Mouse (Mus musculus): Measurements from ENCODE around the gene Spdye4c. TPM values are rescaled to one million over a fixed set of nuclear protein-coding genes. Genes with fewer than 3 reads are reported as not detected.

Spdye4c gene
- polyA plus RNA-seq, 1 experiment: not detected

DNA sequence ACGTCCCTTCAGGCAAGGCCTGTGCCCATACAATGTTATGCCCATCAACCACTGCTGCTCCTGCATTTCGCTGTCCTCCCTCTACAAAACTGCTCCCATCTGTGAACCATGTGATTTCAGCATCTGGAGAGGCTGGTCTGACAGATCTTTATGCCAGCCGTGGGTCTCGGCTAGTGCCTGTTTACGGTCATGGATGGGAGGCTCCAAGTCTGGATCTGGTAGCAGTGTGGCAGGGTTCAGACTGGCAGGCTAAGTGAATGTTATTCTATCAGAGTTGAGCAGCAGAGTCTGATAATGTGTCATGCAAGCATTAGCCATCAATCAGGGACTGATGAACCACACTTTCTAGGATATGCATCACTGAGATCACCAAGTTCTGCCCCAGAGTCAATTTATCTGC lies 8.1 kb upstream of the Spdye4c start:
- Histone ChIP-seq H3K4me3 (ENCODE audit: insufficient read depth, low read length) (no peak overlapping the region), H3K27ac (ENCODE audit: insufficient read depth, low read depth, low read length) (no peak overlapping the region), H3K4me1 (ENCODE audit: control insufficient read depth, insufficient read depth, low read length) (no peaks in the 10 kb centered on the region)
- no peak for TF ChIP-seq CTCF (IDR thresholded peaks at IDR 0.05; ENCODE audit: low read depth, low read length)
- no peak for TF ChIP-seq POLR2A (IDR thresholded peaks at IDR 0.05; ENCODE audit: borderline replicate concordance, low read depth, low read length)

DNA sequence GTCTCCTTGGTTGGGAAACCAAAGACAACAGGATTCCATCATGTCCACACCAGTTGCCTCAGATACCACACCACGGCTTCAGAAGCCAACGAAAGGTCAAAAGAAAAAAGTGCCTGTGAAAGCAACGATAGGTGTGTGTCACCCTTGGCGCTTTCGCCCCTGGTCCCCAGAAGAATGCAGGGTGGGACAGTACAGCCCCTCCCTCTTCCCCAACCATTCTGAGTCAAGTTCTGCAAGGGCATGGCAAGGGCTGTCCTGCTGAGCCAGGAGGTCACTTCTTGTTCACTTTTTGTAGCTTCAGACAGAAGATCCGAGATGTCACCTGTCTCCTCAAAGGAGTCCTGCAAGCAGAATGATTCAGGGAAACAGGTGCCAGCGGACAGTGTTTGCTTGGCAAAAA lies 1.3 kb downstream of the Spdye4c start:
- Histone ChIP-seq H3K4me3 (ENCODE audit: insufficient read depth, low read length) (no peak overlapping the region), H3K4me1 (ENCODE audit: control insufficient read depth, insufficient read depth, low read length) (no peaks in the 10 kb centered on the region), H3K27ac (ENCODE audit: insufficient read depth, low read depth, low read length) (no peak overlapping the region)
- no peak for TF ChIP-seq POLR2A (IDR thresholded peaks at IDR 0.05; ENCODE audit: borderline replicate concordance, low read depth, low read length)
- no peak for TF ChIP-seq CTCF (IDR thresholded peaks at IDR 0.05; ENCODE audit: low read depth, low read length)

DNA sequence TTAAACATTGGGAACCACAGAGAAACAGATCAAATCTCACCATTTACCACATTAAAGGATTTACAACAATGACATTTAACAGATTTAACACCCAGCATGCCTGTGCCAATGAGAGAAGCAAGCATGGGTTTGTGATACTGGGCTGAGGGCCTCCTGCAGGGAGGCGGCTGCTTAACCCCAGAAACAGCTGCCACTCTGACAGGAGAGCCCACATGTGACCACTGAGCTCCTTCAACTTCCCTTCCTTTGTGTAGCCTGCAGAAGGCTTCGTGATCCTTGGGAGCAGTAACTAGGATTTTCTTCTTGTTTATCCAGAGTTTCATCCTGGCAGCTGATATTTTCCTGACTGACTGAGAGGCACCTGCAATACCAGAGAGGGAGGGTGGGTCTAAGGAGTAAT lies 10.5 kb downstream of the Spdye4c start:
- Histone ChIP-seq H3K4me1 (ENCODE audit: control insufficient read depth, insufficient read depth, low read length) (no peaks in the 10 kb centered on the region), H3K4me3 (ENCODE audit: insufficient read depth, low read length) (no peak overlapping the region), H3K27ac (ENCODE audit: insufficient read depth, low read depth, low read length) (no peak overlapping the region)
- TF ChIP-seq CTCF (IDR thresholded peaks at IDR 0.05; ENCODE audit: low read depth, low read length) (no peak), POLR2A (IDR thresholded peaks at IDR 0.05; ENCODE audit: borderline replicate concordance, low read depth, low read length) (no peak)

DNA sequence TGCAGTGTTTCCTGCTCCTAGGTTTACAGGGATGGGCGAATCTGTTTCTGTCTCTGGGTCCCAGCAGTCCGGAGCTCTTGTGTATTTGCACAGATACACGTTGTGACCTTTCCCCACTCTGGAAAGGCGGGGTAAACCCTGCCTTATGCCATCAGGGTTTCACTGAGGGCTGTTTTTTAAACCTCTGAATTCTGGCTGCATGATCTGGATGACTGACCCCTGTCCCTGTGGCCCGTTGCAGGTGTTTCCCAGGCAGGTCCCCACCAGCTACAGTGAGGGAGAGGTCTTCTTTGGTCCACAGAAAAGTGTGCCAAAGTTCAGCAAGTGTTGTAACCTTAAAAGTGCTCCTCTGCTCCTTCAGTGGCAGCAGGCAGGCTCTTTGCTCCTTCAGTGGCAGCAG lies 18.3 kb downstream of the Spdye4c start:
- no peak overlapping the region for H3K27ac ChIP-seq (ENCODE audit: insufficient read depth, low read depth, low read length)
- peaks cover 5% of the 10 kb centered on the region for H3K4me1 ChIP-seq (ENCODE audit: control insufficient read depth, insufficient read depth, low read length)
- H3K4me3 ChIP-seq (ENCODE audit: insufficient read depth, low read length): no peak overlapping the region
- no peak for TF ChIP-seq CTCF (IDR thresholded peaks at IDR 0.05; ENCODE audit: low read depth, low read length)
- TF ChIP-seq POLR2A (IDR thresholded peaks at IDR 0.05; ENCODE audit: borderline replicate concordance, low read depth, low read length): no peak

DNA sequence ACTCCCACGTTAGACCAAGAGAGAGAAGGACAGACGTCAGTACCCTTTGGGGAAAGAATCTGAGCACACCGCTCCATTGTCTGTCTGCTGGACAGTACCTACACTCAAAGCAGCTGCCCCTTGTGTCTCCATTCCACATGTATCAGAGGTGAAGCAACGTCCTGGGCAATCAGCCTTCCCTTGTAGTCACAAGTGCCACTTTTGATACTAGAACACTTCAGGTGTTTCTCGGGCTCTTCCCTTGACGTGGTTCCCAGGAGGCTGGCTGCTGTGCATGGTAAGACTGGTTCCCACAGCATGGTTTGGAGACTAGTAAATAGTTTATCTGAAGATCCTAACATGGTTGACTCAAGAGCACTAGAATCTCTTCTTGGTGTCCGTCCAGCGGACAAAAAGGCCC lies 20.2 kb downstream of the Spdye4c start:
- peaks cover 5% of the 10 kb centered on the region for H3K4me1 ChIP-seq (ENCODE audit: control insufficient read depth, insufficient read depth, low read length)
- TF ChIP-seq POLR2A (IDR thresholded peaks at IDR 0.05; ENCODE audit: borderline replicate concordance, low read depth, low read length) (no peak), CTCF (IDR thresholded peaks at IDR 0.05; ENCODE audit: low read depth, low read length) (no peak)
- no peak overlapping the region for H3K27ac ChIP-seq (ENCODE audit: insufficient read depth, low read depth, low read length)
- H3K4me3 ChIP-seq (ENCODE audit: insufficient read depth, low read length): no peak overlapping the region

DNA sequence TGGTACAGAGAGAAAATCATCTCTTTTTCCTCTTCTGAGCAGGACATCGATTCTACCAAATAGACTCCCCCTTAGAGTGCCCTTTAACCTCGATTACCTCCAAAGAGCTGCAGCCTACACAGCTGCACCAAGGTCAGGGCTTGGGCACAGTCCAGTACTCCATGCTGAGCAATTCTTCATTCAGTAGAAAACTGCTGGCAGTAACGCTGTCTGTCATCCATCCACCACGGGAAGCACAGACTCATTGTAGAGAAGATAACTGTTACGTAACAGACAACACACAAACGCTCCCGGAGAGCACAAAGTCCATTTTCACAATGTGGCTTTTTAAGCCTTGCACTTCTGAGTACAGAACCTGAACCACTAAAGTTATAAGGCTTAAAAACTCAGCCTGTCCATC lies 21.3 kb downstream of the Spdye4c start:
- H3K27ac ChIP-seq (ENCODE audit: insufficient read depth, low read depth, low read length): no peak overlapping the region
- TF ChIP-seq POLR2A (IDR thresholded peaks at IDR 0.05; ENCODE audit: borderline replicate concordance, low read depth, low read length) (no peak), CTCF (IDR thresholded peaks at IDR 0.05; ENCODE audit: low read depth, low read length) (no peak)
- no peak overlapping the region for H3K4me3 ChIP-seq (ENCODE audit: insufficient read depth, low read length)
- peaks cover 5% of the 10 kb centered on the region for H3K4me1 ChIP-seq (ENCODE audit: control insufficient read depth, insufficient read depth, low read length)

DNA sequence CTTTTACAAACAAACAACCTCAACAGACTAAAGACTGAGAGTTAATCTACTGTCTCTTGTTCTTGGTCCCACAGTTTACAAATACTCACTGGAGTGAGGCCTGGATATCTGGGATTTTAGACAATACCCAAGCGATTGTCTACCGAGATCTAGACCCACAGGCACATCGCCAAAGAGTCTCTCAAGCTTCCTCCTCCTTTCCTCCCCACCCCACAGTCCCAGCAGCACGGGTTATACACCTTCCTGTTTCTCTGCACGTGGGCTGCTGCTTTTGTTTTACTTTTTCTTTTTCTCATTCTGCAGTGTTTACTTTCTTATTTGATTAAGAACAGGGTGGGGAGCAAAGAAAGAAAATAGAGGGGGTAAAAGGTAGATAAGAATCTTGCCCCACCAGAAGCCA lies 22.4 kb downstream of the Spdye4c start:
- no peak for TF ChIP-seq POLR2A (IDR thresholded peaks at IDR 0.05; ENCODE audit: borderline replicate concordance, low read depth, low read length)
- TF ChIP-seq CTCF (IDR thresholded peaks at IDR 0.05; ENCODE audit: low read depth, low read length): no peak
- H3K4me1 ChIP-seq (ENCODE audit: control insufficient read depth, insufficient read depth, low read length): peaks cover 5% of the 10 kb centered on the region
- no peak overlapping the region for H3K4me3 ChIP-seq (ENCODE audit: insufficient read depth, low read length)
- H3K27ac ChIP-seq (ENCODE audit: insufficient read depth, low read depth, low read length): no peak overlapping the region

DNA sequence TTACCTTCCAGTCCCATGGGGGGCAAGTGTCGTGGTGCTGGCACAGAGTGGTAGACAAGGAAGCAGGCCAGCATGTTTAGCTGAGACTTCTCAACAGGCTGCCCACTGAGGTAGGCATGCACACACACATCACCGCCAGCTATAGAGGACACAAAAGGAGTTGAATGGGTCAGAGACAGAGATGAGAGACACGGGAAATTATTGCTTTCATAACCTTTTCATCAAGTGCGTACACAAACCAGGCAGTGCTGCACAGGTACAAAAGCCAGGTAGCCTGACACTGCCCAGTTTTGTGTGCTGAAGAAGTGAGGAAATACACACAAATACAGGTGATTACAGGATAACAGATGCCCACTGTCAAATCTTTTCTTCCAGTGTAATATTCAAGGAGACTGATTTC lies 24.4 kb downstream of the Spdye4c start:
- no peak overlapping the region for H3K4me3 ChIP-seq (ENCODE audit: insufficient read depth, low read length)
- peaks cover 11% of the 10 kb centered on the region for H3K4me1 ChIP-seq (ENCODE audit: control insufficient read depth, insufficient read depth, low read length)
- no peak for TF ChIP-seq POLR2A (IDR thresholded peaks at IDR 0.05; ENCODE audit: borderline replicate concordance, low read depth, low read length)
- no peak for TF ChIP-seq CTCF (IDR thresholded peaks at IDR 0.05; ENCODE audit: low read depth, low read length)
- no peak overlapping the region for H3K27ac ChIP-seq (ENCODE audit: insufficient read depth, low read depth, low read length)

DNA sequence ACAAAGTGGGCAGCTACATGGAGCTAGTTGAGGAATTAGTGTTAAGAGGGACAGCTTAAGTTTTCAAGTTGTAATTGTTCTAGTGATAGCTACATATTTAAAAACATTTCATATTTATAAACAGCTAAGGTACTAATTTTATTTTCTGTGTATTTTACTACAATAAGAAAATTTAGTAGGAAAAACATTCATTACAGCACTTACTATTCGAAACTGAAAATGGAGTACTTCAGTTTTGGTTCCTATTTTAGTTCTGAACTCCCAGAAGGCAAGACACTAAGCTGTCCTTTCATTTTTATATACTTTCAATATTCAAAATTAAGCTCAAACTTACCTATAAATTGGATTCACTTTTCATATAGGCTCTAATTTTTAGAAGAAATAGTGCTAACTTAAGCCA lies 29.6 kb downstream of the Spdye4c start:
- H3K27ac ChIP-seq (ENCODE audit: insufficient read depth, low read depth, low read length): no peak overlapping the region
- H3K4me3 ChIP-seq (ENCODE audit: insufficient read depth, low read length): no peak overlapping the region
- TF ChIP-seq CTCF (IDR thresholded peaks at IDR 0.05; ENCODE audit: low read depth, low read length): no peak
- TF ChIP-seq POLR2A (IDR thresholded peaks at IDR 0.05; ENCODE audit: borderline replicate concordance, low read depth, low read length): no peak
- H3K4me1 ChIP-seq (ENCODE audit: control insufficient read depth, insufficient read depth, low read length): peaks cover 6% of the 10 kb centered on the region

Other genes with a start within 250 kb of the Spdye4c start
- gene Anapc1, start 96.2 kb downstream of the Spdye4c start, polyA plus RNA-seq (2012; ENCODE audit: insufficient read depth, insufficient read length, missing spikeins): 57.0 and 61.1 TPM in 2 replicates
- gene Mertk, start 107.7 kb downstream of the Spdye4c start, polyA plus RNA-seq (2012; ENCODE audit: insufficient read depth, insufficient read length, missing spikeins): 52.5 and 53.2 TPM in 2 replicates
- gene Tmem87b, start 226.9 kb downstream of the Spdye4c start, polyA plus RNA-seq (2012; ENCODE audit: insufficient read depth, insufficient read length, missing spikeins): 57.6 and 61.0 TPM in 2 replicates

Data from bone marrow macrophage, adult 2 months (primary cell).